Mouse (Mus musculus) CH12.LX (cell line): Measurements from ENCODE around the gene Rec114.

Experiments used
- CHD2 ChIP-seq: IDR thresholded peaks from 2 replicates; pipeline ENCODE4 v1.6.1; 2011; ENCODE audit warnings: low read length, improper control_type of control experiment
- CTCF ChIP-seq, 2 experiments: IDR thresholded peaks in 1 of 2; conservative IDR thresholded peaks in 1 of 2; 2 replicates each; pipeline ENCODE4 v1.5.1; 2011 to 2012; ENCODE audit warnings: low read depth in 2 of 2, low read length in 2 of 2, improper control_type of control experiment in 1 of 2, inconsistent platforms in 1 of 2, mild to moderate bottlenecking in 1 of 2, moderate library complexity in 1 of 2
- HCFC1 ChIP-seq: IDR thresholded peaks from 2 replicates; pipeline ENCODE4 v1.6.1; 2012; ENCODE audit warnings: low read depth, mild to moderate bottlenecking, inconsistent platforms, low read length, improper control_type of control experiment
- JUN ChIP-seq: IDR thresholded peaks from 2 replicates; pipeline ENCODE4 v1.6.1; 2011; ENCODE audit warnings: low read depth, mild to moderate bottlenecking, low read length, improper control_type of control experiment, moderate library complexity; ENCODE audit not compliant: insufficient read depth
- MAX ChIP-seq: IDR thresholded peaks from 2 replicates; pipeline ENCODE4 v1.6.1; 2011; ENCODE audit warnings: low read length, improper control_type of control experiment
- MAZ ChIP-seq: IDR thresholded peaks from 2 replicates; pipeline ENCODE4 v1.6.1; 2012; ENCODE audit warnings: low read depth, mild to moderate bottlenecking, inconsistent platforms, low read length, improper control_type of control experiment, moderate library complexity
- POLR2A ChIP-seq: IDR thresholded peaks from 2 replicates; pipeline ENCODE4 v1.6.1; 2011; ENCODE audit warnings: low read depth, mild to moderate bottlenecking, improper control_type of control experiment, low read length
- SMC3 ChIP-seq: IDR thresholded peaks from 2 replicates; pipeline ENCODE4 v1.6.1; 2011; ENCODE audit warnings: low read depth, low read length, improper control_type of control experiment
- ZMIZ1 ChIP-seq: IDR thresholded peaks from 2 replicates; pipeline ENCODE4 v1.6.1; 2012; ENCODE audit warnings: low read depth, mild to moderate bottlenecking, inconsistent platforms, low read length, improper control_type of control experiment

DNA sequence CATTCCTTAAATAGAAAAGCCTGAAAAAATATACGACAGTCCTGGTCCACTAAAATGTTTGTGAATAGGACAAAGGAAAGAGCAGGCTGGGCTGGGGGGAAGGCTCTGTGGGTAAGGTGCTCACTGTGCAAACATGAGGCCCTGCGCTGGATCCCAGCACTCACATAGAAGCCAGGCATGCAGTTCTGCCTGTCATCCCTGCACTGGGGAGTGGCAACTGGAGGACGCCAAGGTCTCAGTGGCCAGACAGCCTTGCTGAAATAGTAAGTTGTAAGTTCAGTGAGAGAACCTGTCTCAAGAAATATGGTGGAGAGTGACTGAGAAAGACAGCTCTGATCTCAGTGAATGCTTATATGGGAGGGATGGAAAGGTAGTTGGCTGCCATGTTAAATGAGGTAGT, 83.1 kb downstream of the Rec114 start:
- TF ChIP-seq CTCF (conservative IDR thresholded peaks at IDR 0.05 in 1 of 2, IDR thresholded peaks at IDR 0.05 in 1 of 2; ENCODE audit: low read depth in 2 of 2, low read length in 2 of 2), result no peak
- TF ChIP-seq JUN, result no peak
- no peak for TF ChIP-seq MAX
- TF ChIP-seq ZMIZ1, result no peak
- no peak for TF ChIP-seq CHD2
- TF ChIP-seq SMC3, result no peak
- no peak for TF ChIP-seq HCFC1
- no peak for TF ChIP-seq MAZ
- no peak for TF ChIP-seq POLR2A
